Mouse (Mus musculus) lung, postnatal 0 days (tissue): ENCODE measurements around the gene Myo1b. TPM values are rescaled to one million over a fixed set of nuclear protein-coding genes. Genes with fewer than 3 reads are reported as not detected.

ENCODE experiments used
- ATAC-seq: fragments of 200-750 bp; cut with Nextera tagmentation; 2 replicates; pipeline ENCODE4 v1.8.0; 2017; ENCODE audit warnings: moderate library complexity
- DNase-seq: peaks from one replicate; pipeline ENCODE4 v3.0.0-alpha.2; 2016; ENCODE audit warnings: low spot score
- H3K27ac ChIP-seq: fragments of 300-500 bp; sonication (generic); 2 replicates; pipeline ENCODE4 v1.5.1; 2014; ENCODE audit warnings: antibody characterized with exemption, mild to moderate bottlenecking, low read length, mixed read lengths
- H3K27me3 ChIP-seq: fragments of 300-500 bp; sonication (generic); replicated peaks from 2 replicates; pipeline ENCODE4 v1.6.1; 2014; ENCODE audit warnings: low read length, mixed read lengths; ENCODE audit not compliant: insufficient read depth
- H3K36me3 ChIP-seq: fragments of 300-500 bp; sonication (generic); 2 replicates; pipeline ENCODE4 v1.6.1; 2014; ENCODE audit warnings: low read length, mixed read lengths; ENCODE audit not compliant: insufficient read depth
- H3K4me1 ChIP-seq: fragments of 300-500 bp; sonication (generic); 2 replicates; pipeline ENCODE4 v1.6.1; 2014; ENCODE audit warnings: antibody characterized with exemption, low read depth, low read length, mixed read lengths; ENCODE audit not compliant: insufficient read depth
- H3K4me2 ChIP-seq: fragments of 300-500 bp; sonication (generic); replicated peaks from 2 replicates; pipeline ENCODE4 v1.6.1; 2014; ENCODE audit warnings: low read depth, mild to moderate bottlenecking, low read length, moderate library complexity, mixed read lengths
- H3K4me3 ChIP-seq: fragments of 300-500 bp; sonication (generic); 2 replicates; pipeline ENCODE4 v1.5.1; 2014; ENCODE audit warnings: low read depth, low read length
- H3K9ac ChIP-seq: fragments of 300-500 bp; sonication (generic); replicated peaks from 2 replicates; pipeline ENCODE4 v1.6.1; 2014; ENCODE audit warnings: low read depth, mild to moderate bottlenecking
- H3K9me3 ChIP-seq: fragments of 300-500 bp; sonication (generic); 2 replicates; pipeline ENCODE4 v1.6.1; 2016; ENCODE audit warnings: low read length, mixed read lengths
- CTCF ChIP-seq: IDR thresholded peaks from 2 replicates; pipeline ENCODE4 v1.5.1; 2016; ENCODE audit warnings: antibody characterized with exemption, mild to moderate bottlenecking
- EP300 ChIP-seq: IDR thresholded peaks from 2 replicates; pipeline ENCODE4 v1.6.1; 2016; ENCODE audit warnings: antibody characterized with exemption, mild to moderate bottlenecking, control low read depth
- WGBS: fragments of 180-500 bp; shearing (Covaris S2); extraction: QIAGEN DNeasy Blood & Tissue Kit; methylation state at CpG from one replicate; pipeline ENCODE4 v1.1.7; 2014; 5-methylcytosine and 5-hydroxymethylcytosine counted together
- polyA plus RNA-seq: library from polyadenylated mRNA; unstranded; fragments of >200 nt; fragmentation: Nextera tagmentation; extraction: Ambion mirVana; gene quantifications from 2 replicates; pipeline ENCODE4 v1.2.1, GENCODE M21; 2015

The Myo1b gene
- 108 and 132 TPM in 2 replicates for polyA plus RNA-seq

- peak within 1 kb of the TSS; percentile 92 for H3K4me3 ChIP-seq
- H3K9me3 ChIP-seq: no peaks in the 10 kb centered on the region
- TF ChIP-seq EP300: no peak
- TF ChIP-seq CTCF: peak; percentile 77
- no peaks in the 10 kb centered on the region for H3K36me3 ChIP-seq
- peaks cover 18% of the 10 kb centered on the region for H3K4me1 ChIP-seq
- ATAC-seq (peak; percentile 91), DNase-seq (peak; percentile 87)
- WGBS: under 1% methylated on average over 64 of the region's 79 CpGs
- H3K9ac ChIP-seq: peak within 1 kb of the TSS; percentile 62
- peak within 1 kb of the TSS; percentile 79 for H3K27ac ChIP-seq
- H3K27me3 ChIP-seq: no peaks in the 10 kb centered on the region
- peak within 1 kb of the TSS; percentile 79 for H3K4me2 ChIP-seq
Measured at GRCm38 (mm10) chr1:51915576-51916156, at the start of gene Myo1b. Gene Myo1b (minus strand): TSS chr1:51916071.

- no peaks in the 10 kb centered on the region for H3K27me3 ChIP-seq
- WGBS: 82% methylated on average over 2 of the region's 2 CpGs
- ATAC-seq: no peak
- H3K4me1 ChIP-seq: peaks cover 5% of the 10 kb centered on the region; the same call in 1 of the 2 replicates
- H3K4me2 ChIP-seq: no peak overlapping the region
- no peaks in the 10 kb centered on the region for H3K36me3 ChIP-seq
- no peak overlapping the region for H3K27ac ChIP-seq
- H3K9me3 ChIP-seq: no peaks in the 10 kb centered on the region
- TF ChIP-seq CTCF: no peak
- no peak for TF ChIP-seq EP300
- no peak for DNase-seq
- H3K4me3 ChIP-seq: no peak overlapping the region
- no peak overlapping the region for H3K9ac ChIP-seq
Measured at GRCm38 (mm10) chr1:51964647-51965046, 48.8 kb upstream of the Myo1b start.

GRCm38 (mm10) chr1:51947116-51947515, 31.2 kb upstream of the Myo1b start:
- TF ChIP-seq CTCF (no peak), EP300 (no peak)
- no peaks in the 10 kb centered on the region for H3K4me1 ChIP-seq
- no peak overlapping the region for H3K4me2 ChIP-seq
- no peaks in the 10 kb centered on the region for H3K36me3 ChIP-seq
- H3K9me3 ChIP-seq: no peaks in the 10 kb centered on the region
- H3K4me3 ChIP-seq: no peak overlapping the region
- no peak overlapping the region for H3K9ac ChIP-seq
- DNase-seq (no peak), ATAC-seq (no peak)
- no peak overlapping the region for H3K27ac ChIP-seq
- 58% methylated on average over 4 of the region's 4 CpGs for WGBS
- no peaks in the 10 kb centered on the region for H3K27me3 ChIP-seq

- ATAC-seq: peak; percentile 87
- H3K9me3 ChIP-seq: no peaks in the 10 kb centered on the region
Measured at GRCm38 (mm10) chr1:51944755-51945154, 28.9 kb upstream of the Myo1b start.

GRCm38 (mm10) chr1:51938357-51938756, 22.5 kb upstream of the Myo1b start:
- WGBS: 88% methylated on average over 7 of the region's 7 CpGs
- Histone ChIP-seq H3K9ac (no peak overlapping the region), H3K4me2 (no peak overlapping the region), H3K4me3 (no peak overlapping the region), H3K4me1 (no peaks in the 10 kb centered on the region), H3K27me3 (no peaks in the 10 kb centered on the region), H3K36me3 (no peaks in the 10 kb centered on the region), H3K27ac (no peak overlapping the region), H3K9me3 (no peaks in the 10 kb centered on the region)
- ATAC-seq: no peak
- TF ChIP-seq CTCF (no peak), EP300 (no peak)
- DNase-seq: no peak

More at GRCm38 (mm10) chr1:51944755-51945154, 28.9 kb upstream of the Myo1b start:
- H3K27me3 ChIP-seq: no peaks in the 10 kb centered on the region
- TF ChIP-seq CTCF (peak; percentile 87), EP300 (no peak)
- no peaks in the 10 kb centered on the region for H3K4me1 ChIP-seq
- DNase-seq: peak; percentile 87
- no peak overlapping the region for H3K9ac ChIP-seq
- H3K27ac ChIP-seq: no peak overlapping the region
- 34% methylated on average over 5 of the region's 5 CpGs for WGBS
- no peak overlapping the region for H3K4me2 ChIP-seq
- no peak overlapping the region for H3K4me3 ChIP-seq
- H3K36me3 ChIP-seq: no peaks in the 10 kb centered on the region

GRCm38 (mm10) chr1:51935006-51935405, 19.1 kb upstream of the Myo1b start:
- no peak for ATAC-seq
- TF ChIP-seq CTCF: no peak
- TF ChIP-seq EP300: no peak
- WGBS: 45% methylated on average over 2 of the region's 2 CpGs

More at GRCm38 (mm10) chr1:51935006-51935405, 19.1 kb upstream of the Myo1b start:
- no peaks in the 10 kb centered on the region for H3K36me3 ChIP-seq
- H3K27me3 ChIP-seq: no peaks in the 10 kb centered on the region
- no peak overlapping the region for H3K4me2 ChIP-seq
- no peak for DNase-seq
- H3K9ac ChIP-seq: no peak overlapping the region
- H3K9me3 ChIP-seq: no peaks in the 10 kb centered on the region
- H3K4me3 ChIP-seq: no peak overlapping the region
- peaks cover 3% of the 10 kb centered on the region; the same call in 1 of the 2 replicates for H3K4me1 ChIP-seq
- no peak overlapping the region for H3K27ac ChIP-seq
